Mouse (Mus musculus) urinary bladder, postnatal 14 days (tissue): ENCODE results near the gene Rbm12.

Source experiments
- DNase-seq: peaks from one replicate; pipeline ENCODE4 v3.0.0; 2021; ENCODE audit warnings: low spot score

Gene Rbm12

DNA sequence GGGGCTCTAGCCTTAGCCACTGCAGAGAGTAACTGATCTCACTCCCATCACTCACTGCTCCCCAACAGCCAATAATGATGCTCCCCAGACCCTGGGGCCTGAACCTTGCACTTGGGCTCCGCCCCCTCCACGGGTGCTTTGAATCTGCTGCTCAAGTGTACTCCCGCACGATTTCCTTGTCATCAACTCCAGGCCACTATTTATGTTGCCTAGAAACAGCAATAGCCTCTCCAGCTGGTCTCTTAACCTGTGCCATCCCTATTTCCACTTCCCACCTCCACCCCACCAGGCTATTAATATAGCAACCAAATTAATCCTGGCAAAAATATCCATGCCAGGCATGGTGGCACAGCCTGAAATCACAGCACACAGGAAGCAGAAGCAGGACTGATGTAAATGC, 32.1 kb downstream of the Rbm12 start:
- no peak for DNase-seq

DNA sequence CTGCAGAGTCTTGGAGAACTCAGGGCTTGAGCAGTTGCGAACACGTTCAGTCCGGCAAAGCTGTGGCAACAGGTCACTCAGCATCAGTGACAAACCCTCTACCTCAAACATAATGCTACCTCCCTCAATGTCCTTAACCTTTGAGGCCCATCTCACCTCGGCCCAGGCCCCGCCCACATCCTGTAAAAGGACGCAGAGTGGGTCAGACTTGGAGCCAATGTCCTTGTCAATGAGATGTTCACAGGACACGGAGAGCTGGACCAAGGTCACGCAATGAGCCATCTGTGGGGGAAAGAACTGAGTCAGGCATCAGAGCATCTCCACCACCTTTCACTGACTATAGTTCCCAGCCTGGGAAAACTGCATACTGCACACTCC, 32.6 kb downstream of the Rbm12 start:
- DNase-seq, result no peak

DNA sequence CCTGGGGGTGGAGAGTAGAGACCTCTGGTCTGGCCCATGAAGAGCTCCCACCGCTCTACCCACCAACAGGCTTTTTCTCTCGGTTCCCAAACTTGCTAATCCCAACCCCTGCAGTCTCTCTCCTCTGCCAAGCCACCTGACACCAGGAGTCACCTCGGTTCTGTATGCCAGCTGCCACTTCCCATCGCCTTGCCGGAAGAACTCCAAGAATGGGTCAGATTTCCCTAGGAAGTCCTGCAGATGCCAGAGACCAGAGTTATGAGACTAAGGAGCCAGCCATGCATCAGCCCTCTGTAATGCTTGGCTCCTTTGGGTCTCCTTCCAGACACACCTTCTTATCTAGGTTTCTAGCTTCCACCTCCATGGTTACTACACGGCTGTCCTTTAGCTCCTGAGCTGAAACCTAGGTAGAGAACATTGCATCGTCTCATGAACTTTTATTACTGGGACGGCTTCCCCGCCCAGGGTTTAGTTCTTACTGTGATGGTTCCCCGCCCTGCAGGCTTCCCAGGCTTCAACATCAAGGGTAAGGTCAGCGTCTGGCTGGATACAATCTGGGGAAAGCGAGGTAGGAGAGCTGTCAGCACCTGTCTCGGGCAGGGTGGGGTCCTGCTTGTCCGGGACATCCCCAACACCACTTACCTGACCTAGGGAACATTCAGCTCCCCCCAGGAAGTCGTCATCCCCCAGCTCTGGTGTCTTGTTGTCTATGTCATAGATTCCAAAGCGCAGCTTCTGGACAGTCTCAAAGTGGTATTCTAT, 33.2 kb downstream of the Rbm12 start:
- no peak for DNase-seq

DNA sequence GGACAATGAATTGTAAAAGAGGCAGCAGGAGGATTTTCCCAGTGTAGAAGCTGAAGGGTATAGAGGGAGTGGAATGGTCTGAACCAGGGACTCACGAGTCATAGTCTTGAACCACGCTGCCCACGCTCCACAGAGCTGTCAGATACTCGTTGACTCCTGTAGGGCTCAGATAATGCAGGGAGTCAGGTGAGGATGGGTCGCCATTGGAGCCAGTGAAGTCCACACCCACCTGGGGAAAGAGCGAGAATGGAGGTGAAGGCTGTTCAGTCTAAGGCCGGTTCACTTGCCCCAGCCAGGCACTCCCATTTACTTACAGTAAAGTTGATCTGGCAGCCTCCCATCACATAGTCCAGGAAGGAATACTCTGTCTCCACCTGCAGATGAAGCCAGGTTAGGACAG, 34.3 kb downstream of the Rbm12 start:
- no peak for DNase-seq

DNA sequence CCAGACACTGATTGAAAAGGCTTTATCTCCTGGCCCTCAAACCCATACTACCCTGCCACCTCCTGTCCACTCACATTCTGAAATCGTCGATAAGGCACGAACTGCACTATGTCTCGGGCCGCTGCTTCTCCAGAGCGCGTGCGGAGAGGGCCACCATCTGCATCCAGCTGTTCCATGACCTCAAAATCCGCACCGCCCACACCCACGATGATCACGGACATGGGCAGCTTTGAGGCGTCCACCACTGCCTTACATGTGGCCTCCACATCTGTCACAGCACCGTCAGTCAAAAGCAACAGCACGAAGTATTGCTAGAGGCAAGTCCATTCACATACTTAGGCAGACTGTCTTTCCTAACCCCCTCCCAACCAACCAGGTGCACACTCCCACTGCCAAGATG, 38.1 kb downstream of the Rbm12 start:
- DNase-seq, result no peak

DNA sequence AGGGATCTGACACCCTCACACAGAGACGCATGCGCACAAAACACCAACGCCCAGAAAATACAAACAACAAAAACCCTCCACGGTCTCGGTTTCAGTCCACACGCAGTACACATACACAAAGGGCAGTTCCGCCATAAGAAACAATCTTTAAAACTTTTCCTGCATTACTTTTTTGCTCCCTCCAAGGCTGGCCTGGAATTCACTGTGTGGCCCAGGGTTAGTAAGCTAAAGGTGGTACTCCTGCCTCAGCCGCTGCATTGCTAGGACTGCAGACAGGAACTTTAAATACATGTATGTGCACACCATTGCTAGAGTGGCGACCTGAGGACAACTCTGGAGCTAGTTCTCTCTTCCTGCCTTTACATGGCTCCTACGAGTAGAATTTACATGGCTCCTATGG, 40.5 kb downstream of the Rbm12 start:
- DNase-seq, result no peak

DNA sequence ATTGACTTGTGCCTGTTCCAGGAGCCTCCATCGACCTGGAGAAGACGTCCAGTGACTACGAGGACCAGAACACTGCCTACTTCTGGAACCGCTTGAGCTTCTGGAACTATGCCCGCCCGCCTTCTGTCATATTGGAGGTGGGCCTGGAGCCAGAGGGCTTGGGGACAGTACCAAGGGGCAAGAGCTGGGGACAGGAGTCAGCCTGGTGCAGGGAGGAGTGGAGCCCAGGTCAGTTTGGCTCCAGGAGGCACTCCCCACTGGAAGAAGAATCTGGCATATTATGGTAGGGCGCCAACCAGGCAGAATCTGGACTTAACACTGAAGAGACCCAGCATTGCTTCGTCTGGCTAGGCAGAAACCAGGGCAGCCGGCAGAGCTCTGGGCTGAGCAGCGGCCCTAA, 43.9 kb downstream of the Rbm12 start:
- DNase-seq, result no peak

DNA sequence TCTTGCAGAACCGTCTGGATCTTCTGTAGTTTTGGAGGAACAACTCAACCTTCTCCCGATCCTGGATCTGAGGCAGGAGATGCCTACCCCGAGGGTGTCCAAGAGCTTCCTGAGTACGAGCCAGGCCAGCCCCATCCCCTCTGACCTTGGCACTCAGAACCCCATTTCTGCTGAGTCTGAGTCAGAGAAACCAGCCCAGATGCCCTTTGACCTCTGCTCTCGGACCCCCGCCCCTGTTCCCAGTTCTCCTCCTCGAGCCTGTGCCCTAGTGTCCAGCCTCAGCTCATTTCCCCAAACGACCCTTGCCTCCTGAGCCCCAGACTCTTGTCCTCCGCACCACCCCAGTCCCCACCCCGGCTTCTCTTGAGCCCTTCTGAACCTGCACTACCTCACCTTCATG, 45.7 kb downstream of the Rbm12 start:
- no peak for DNase-seq

DNA sequence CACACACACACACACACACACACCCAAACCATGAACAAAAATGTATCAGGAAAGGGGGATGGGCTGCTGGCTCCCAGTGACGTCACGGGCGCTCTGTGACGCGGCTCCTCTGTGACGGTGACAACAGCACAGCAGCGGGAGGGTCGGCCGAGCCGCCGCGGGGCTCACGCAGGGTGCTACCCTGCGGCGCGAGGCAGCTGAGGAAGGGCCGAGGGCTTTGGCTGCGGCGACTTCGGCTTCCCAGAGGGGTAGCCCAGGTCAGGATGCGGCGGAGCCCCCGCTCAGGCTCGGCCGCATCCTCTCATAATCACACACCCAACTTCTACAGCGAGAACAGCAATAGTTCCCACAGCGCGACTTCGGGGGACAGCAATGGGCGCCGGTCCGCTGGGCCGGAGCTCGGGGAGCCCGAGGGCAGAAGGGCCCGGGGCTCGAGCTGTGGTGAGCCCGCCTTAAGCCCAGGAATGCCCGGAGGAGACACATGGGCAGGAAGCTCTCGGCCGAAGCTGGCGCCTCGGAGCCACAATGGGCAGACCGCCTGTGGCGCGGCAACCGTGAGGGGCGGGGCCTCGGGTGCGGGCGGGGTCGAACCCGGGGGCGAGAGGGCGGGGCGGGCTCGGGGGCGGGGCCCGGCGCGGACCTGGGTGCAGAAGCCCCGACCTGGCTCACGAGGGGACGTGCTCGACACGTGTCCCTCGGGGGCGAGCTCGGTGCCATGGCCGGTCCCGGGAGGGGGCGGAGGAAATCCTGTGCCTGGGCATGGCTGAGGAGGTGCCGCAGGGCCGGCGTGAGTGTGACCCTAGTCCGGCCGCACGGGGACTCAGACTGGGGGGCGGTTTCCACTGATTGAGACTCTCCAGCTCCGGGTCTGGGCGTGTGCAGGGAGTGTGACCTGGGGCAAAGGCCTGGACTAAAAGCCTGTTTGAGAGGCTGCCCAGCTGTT, 46.4 kb downstream of the Rbm12 start, which contains the start of gene Spag4:
Gene Spag4, plus strand, starts transcription at position 77 of the 943 bp plus-strand sequence.
- DNase-seq, result peak; percentile 79

DNA sequence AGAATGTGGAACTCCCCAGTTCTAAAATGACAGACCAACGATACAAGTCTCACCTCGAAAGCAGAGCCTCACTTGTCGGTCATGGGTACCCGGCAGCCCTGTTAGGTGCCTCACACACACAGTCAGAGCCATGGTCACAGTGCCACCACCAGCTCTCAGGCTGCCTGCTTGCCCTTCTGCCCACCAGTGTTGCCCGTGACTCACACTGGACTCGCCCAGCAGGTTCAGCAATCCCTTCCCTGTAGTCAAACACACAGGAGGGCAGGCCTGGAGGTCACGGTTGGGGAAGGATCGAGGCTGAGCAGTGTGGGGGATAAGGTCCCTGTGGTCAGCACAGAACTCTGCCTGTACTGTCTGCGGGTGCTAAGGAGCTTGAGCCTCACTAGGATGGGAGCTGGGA, 59.0 kb downstream of the Rbm12 start, which contains the start of gene Fer1l4:
Gene Fer1l4, minus strand, starts transcription at position 132 of the 400 bp plus-strand sequence.
- DNase-seq, result peak; percentile 84

DNA sequence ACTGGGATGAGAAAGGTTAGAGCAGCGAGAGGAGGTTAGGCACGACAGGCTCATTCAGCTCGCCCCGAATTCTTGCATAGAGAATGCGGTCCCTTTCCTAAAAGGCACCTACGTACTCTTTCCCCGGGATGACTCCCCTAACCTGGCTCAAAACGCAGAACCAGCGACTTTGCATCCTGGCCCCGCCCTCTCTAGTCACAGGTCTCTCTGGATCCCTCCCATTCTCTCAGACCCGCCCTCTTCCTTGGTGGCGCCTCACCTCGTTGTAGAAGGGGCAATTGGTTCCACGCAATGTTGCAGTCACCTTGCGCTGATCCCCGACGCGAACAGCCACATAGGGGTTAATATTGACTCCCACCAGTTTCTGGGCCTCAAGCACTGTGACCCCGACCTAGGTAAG, 63.8 kb downstream of the Rbm12 start:
- DNase-seq, result no peak

DNA sequence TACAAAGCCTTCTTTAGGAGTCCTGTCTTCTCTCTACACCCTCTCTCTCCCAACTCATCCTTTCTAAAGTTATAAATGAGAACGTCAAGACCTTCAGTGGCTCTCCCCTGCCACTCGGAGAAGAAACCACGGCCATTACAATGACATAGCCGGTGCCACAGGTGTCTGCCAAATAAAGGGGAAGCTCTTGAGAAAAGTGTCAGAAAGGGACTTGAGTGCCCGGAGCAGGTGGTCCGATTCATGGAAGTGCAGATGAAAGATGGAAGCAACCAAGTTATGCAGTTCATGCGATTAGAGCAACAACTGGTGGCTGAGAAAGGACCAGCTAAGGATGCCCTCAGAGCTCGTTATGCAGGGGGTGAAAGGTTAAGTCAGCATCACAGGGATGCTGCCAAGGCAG, 68.9 kb downstream of the Rbm12 start:
- DNase-seq, result no peak
